Mouse (Mus musculus): ENCODE measurements around the gene Csrp3. TPM values are rescaled to one million over a fixed set of nuclear protein-coding genes. Genes with fewer than 3 reads are reported as not detected.

Csrp3 gene
- not detected in 2 replicates for polyA plus RNA-seq (2011; ENCODE audit: insufficient read depth, insufficient read length, low read depth, missing spikeins)

DNA sequence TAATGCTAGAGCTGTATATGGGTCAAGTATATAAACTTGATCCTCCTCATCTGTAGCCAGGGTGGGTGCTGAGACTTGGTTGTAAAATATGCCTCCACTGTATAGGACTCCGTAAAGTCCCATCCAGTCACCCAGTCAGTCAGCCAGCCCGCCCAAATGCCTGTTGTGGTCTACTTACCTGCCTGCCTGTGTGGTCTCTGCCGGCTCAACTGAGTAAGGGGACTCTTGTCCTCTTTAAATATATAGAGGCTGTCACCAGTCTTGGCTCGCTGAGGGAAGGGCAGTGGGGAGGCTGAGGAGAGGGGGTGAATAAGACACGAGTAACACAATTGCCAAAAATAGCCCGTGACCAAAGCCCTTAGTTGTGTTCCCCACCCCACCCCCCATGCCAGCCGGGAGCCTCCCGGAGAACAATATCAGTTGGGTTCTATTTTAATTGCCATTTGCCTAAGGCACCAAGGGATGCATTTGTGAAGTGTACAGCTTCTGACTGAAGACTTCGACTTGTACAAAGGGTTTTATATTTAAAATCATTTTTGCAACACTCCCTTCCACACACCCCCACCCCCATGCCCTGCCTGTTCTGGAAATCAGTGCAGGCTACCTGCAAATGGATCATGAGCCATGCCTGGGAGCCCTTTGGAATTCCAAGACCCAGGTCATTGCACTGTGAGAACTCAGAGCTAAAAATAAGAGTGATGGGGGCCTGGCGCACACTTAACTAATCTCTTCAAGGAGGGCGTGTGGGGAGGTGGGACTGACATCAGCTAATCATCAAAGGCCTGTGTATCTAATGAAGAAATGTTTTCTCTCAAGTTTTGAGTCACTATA, at the start of gene Csrp3:
TSS of gene Csrp3 (minus strand) at position 214 of the 831 bp plus-strand sequence.
- no peak for TF ChIP-seq POLR2A (IDR thresholded peaks at IDR 0.05; ENCODE audit: insufficient read depth, low read length)
- no peak for TF ChIP-seq CTCF (IDR thresholded peaks at IDR 0.05; ENCODE audit: low read depth, low read length)
- no peak for TF ChIP-seq EP300 (IDR thresholded peaks at IDR 0.05; ENCODE audit: insufficient read depth, low read depth, low read length)
- no peaks in the 10 kb centered on the region for H3K27me3 ChIP-seq (ENCODE audit: control insufficient read depth, insufficient read depth, low read length, poor library complexity, severe bottlenecking)
- peaks cover 4% of the 10 kb centered on the region for H3K9me3 ChIP-seq (replicated peaks; ENCODE audit: control insufficient read depth, insufficient read depth, low read length, poor library complexity, severe bottlenecking)
- H3K9ac ChIP-seq (ENCODE audit: low read depth, poor library complexity, severe bottlenecking), result no peak within 1 kb of the TSS
- no peaks in the 10 kb centered on the region for H3K36me3 ChIP-seq (ENCODE audit: control insufficient read depth, insufficient read depth, low read length, poor library complexity, severe bottlenecking)
- H3K4me3 ChIP-seq (ENCODE audit: low read depth, low read length), result no peak within 1 kb of the TSS
- no peak within 1 kb of the TSS for H3K27ac ChIP-seq (ENCODE audit: insufficient read depth, low read length)
- no peaks in the 10 kb centered on the region for H3K4me1 ChIP-seq (ENCODE audit: control insufficient read depth, insufficient read depth, low read length)

DNA sequence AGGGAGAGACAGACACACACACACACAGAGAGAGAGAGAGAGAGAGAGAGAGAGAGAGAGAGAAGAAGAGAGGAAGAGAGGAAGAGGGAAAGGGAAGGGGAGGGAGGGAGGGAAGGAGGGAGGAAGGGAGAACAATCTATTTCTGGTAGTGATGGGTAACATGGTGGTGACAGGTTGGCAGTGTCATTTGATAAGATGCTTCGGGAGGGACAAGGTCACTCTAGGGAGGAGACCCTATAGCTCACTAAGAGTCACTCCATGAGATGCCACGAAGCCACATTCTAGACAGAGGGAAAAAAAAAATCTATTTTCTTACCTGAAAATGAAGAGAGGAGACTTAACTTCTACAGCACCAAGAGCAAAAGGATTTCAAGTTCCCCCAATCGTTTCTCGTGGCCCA, 48.2 kb upstream of the Csrp3 start:
- TF ChIP-seq EP300 (IDR thresholded peaks at IDR 0.05; ENCODE audit: insufficient read depth, low read depth, low read length) (no peak), POLR2A (IDR thresholded peaks at IDR 0.05; ENCODE audit: insufficient read depth, low read length) (no peak), CTCF (IDR thresholded peaks at IDR 0.05; ENCODE audit: low read depth, low read length) (no peak)
- no peak overlapping the region for H3K4me3 ChIP-seq (ENCODE audit: low read depth, low read length)
- H3K9ac ChIP-seq (ENCODE audit: low read depth, poor library complexity, severe bottlenecking), result no peak overlapping the region
- H3K27me3 ChIP-seq (ENCODE audit: control insufficient read depth, insufficient read depth, low read length, poor library complexity, severe bottlenecking), result no peaks in the 10 kb centered on the region
- no peaks in the 10 kb centered on the region for H3K4me1 ChIP-seq (ENCODE audit: control insufficient read depth, insufficient read depth, low read length)
- H3K27ac ChIP-seq (ENCODE audit: insufficient read depth, low read length), result no peak overlapping the region
- H3K9me3 ChIP-seq (replicated peaks; ENCODE audit: control insufficient read depth, insufficient read depth, low read length, poor library complexity, severe bottlenecking), result no peaks in the 10 kb centered on the region
- H3K36me3 ChIP-seq (ENCODE audit: control insufficient read depth, insufficient read depth, low read length, poor library complexity, severe bottlenecking), result no peaks in the 10 kb centered on the region

DNA sequence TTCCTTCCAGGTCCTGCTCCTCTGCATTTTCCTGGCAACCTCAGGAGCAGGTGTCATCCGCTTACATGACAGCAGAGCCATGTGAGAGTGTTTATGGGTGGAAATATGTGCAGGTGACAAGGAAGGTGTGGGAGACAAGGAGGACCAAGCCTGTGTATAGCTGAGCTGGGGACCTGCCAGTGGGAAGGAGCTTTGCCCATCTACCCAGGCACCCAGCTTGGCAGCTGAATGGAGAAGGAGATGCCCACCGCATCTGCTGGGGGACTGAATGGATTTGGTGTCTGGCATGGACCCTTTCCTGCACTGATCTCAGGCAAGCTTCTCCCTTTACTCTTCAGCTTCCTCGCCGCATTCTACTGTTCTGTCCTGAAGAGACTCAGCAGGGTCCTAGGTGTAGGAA, 47.6 kb upstream of the Csrp3 start:
- H3K36me3 ChIP-seq (ENCODE audit: control insufficient read depth, insufficient read depth, low read length, poor library complexity, severe bottlenecking), result no peaks in the 10 kb centered on the region
- no peak overlapping the region for H3K27ac ChIP-seq (ENCODE audit: insufficient read depth, low read length)
- no peak for TF ChIP-seq POLR2A (IDR thresholded peaks at IDR 0.05; ENCODE audit: insufficient read depth, low read length)
- no peak for TF ChIP-seq CTCF (IDR thresholded peaks at IDR 0.05; ENCODE audit: low read depth, low read length)
- TF ChIP-seq EP300 (IDR thresholded peaks at IDR 0.05; ENCODE audit: insufficient read depth, low read depth, low read length), result no peak
- H3K4me3 ChIP-seq (ENCODE audit: low read depth, low read length), result no peak overlapping the region
- no peaks in the 10 kb centered on the region for H3K9me3 ChIP-seq (replicated peaks; ENCODE audit: control insufficient read depth, insufficient read depth, low read length, poor library complexity, severe bottlenecking)
- no peaks in the 10 kb centered on the region for H3K27me3 ChIP-seq (ENCODE audit: control insufficient read depth, insufficient read depth, low read length, poor library complexity, severe bottlenecking)
- H3K4me1 ChIP-seq (ENCODE audit: control insufficient read depth, insufficient read depth, low read length), result no peaks in the 10 kb centered on the region
- H3K9ac ChIP-seq (ENCODE audit: low read depth, poor library complexity, severe bottlenecking), result no peak overlapping the region

DNA sequence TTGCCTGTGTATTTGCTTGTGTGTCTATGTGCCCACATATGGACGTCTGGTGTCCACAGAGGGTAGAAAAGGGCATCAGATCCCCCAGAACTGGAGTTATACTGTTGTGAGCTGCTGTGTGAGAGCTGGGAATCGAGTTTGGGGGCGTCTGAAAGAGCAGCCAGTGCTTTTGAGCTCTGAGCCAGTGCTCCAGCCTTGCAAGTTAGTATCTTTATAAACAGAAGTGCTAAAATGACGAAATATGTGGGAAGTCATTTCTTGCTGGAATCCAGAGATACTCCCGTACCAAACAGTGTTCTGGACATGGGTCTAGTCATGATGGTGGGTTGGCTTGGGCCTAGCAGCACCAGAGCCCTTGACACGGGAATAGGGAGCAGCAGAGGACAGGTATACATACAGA, 46.9 kb upstream of the Csrp3 start:
- Histone ChIP-seq H3K9ac (ENCODE audit: low read depth, poor library complexity, severe bottlenecking) (no peak overlapping the region), H3K36me3 (ENCODE audit: control insufficient read depth, insufficient read depth, low read length, poor library complexity, severe bottlenecking) (no peaks in the 10 kb centered on the region), H3K9me3 (replicated peaks; ENCODE audit: control insufficient read depth, insufficient read depth, low read length, poor library complexity, severe bottlenecking) (no peaks in the 10 kb centered on the region), H3K27ac (ENCODE audit: insufficient read depth, low read length) (no peak overlapping the region), H3K4me1 (ENCODE audit: control insufficient read depth, insufficient read depth, low read length) (no peaks in the 10 kb centered on the region), H3K27me3 (ENCODE audit: control insufficient read depth, insufficient read depth, low read length, poor library complexity, severe bottlenecking) (no peaks in the 10 kb centered on the region), H3K4me3 (ENCODE audit: low read depth, low read length) (no peak overlapping the region)
- TF ChIP-seq EP300 (IDR thresholded peaks at IDR 0.05; ENCODE audit: insufficient read depth, low read depth, low read length) (no peak), POLR2A (IDR thresholded peaks at IDR 0.05; ENCODE audit: insufficient read depth, low read length) (no peak), CTCF (IDR thresholded peaks at IDR 0.05; ENCODE audit: low read depth, low read length) (no peak)

DNA sequence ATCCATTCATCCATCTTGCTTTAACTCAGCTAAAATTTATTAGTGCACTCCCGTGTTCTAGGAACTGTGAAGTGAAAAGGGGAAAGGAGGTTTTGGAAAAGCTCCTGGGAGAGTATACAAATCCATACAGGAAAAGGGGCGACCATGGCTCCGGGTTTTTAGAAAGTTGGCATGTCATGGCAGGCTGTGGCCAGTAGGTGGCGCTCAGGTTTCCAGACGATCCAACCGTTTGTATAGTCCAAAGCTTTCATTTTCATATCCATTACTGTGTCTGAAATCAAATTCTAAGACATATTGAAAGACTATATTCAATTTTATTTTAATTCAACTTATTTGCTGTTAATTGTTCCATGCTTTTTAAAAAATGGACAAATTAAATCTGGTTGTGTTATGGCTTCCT, 46.3 kb upstream of the Csrp3 start:
- Histone ChIP-seq H3K9ac (ENCODE audit: low read depth, poor library complexity, severe bottlenecking) (no peak overlapping the region), H3K36me3 (ENCODE audit: control insufficient read depth, insufficient read depth, low read length, poor library complexity, severe bottlenecking) (no peaks in the 10 kb centered on the region), H3K9me3 (replicated peaks; ENCODE audit: control insufficient read depth, insufficient read depth, low read length, poor library complexity, severe bottlenecking) (no peaks in the 10 kb centered on the region), H3K4me1 (ENCODE audit: control insufficient read depth, insufficient read depth, low read length) (no peaks in the 10 kb centered on the region), H3K27me3 (ENCODE audit: control insufficient read depth, insufficient read depth, low read length, poor library complexity, severe bottlenecking) (no peaks in the 10 kb centered on the region), H3K4me3 (ENCODE audit: low read depth, low read length) (no peak overlapping the region), H3K27ac (ENCODE audit: insufficient read depth, low read length) (no peak overlapping the region)
- TF ChIP-seq EP300 (IDR thresholded peaks at IDR 0.05; ENCODE audit: insufficient read depth, low read depth, low read length), result no peak
- TF ChIP-seq CTCF (IDR thresholded peaks at IDR 0.05; ENCODE audit: low read depth, low read length), result peak; percentile 82
- no peak for TF ChIP-seq POLR2A (IDR thresholded peaks at IDR 0.05; ENCODE audit: insufficient read depth, low read length)

DNA sequence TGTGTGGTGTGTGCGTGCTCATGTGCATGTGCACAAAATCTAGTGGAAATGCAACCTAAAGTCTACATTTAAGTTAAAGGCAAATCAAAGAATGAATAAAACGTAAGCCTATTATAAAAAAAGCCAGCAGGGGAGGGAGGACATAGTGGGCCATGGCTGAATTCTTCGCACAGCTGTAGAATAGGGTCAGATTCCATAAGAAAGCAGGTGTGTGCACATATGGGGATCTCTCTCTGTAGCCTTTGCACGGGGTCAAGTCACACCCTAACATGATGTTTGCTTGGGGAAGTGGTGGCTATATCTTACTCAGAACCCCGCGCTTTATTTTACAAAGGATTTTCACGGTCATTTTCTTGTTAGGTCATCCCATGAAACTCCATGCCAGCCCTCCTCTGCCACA, 45.3 kb upstream of the Csrp3 start:
- TF ChIP-seq POLR2A (IDR thresholded peaks at IDR 0.05; ENCODE audit: insufficient read depth, low read length) (no peak), EP300 (IDR thresholded peaks at IDR 0.05; ENCODE audit: insufficient read depth, low read depth, low read length) (no peak), CTCF (IDR thresholded peaks at IDR 0.05; ENCODE audit: low read depth, low read length) (no peak)
- Histone ChIP-seq H3K9me3 (replicated peaks; ENCODE audit: control insufficient read depth, insufficient read depth, low read length, poor library complexity, severe bottlenecking) (no peaks in the 10 kb centered on the region), H3K4me3 (ENCODE audit: low read depth, low read length) (no peak overlapping the region)

More for the DNA sequence above, 45.3 kb upstream of the Csrp3 start:
- Histone ChIP-seq H3K27ac (ENCODE audit: insufficient read depth, low read length) (no peak overlapping the region), H3K27me3 (ENCODE audit: control insufficient read depth, insufficient read depth, low read length, poor library complexity, severe bottlenecking) (no peaks in the 10 kb centered on the region), H3K4me1 (ENCODE audit: control insufficient read depth, insufficient read depth, low read length) (peaks cover 3% of the 10 kb centered on the region), H3K9ac (ENCODE audit: low read depth, poor library complexity, severe bottlenecking) (no peak overlapping the region), H3K36me3 (ENCODE audit: control insufficient read depth, insufficient read depth, low read length, poor library complexity, severe bottlenecking) (no peaks in the 10 kb centered on the region)

Data from ES-Bruce4 (cell line).